Comparison of ENCODE assay signal across 10 mouse cellular contexts in the genomic region with DNA sequence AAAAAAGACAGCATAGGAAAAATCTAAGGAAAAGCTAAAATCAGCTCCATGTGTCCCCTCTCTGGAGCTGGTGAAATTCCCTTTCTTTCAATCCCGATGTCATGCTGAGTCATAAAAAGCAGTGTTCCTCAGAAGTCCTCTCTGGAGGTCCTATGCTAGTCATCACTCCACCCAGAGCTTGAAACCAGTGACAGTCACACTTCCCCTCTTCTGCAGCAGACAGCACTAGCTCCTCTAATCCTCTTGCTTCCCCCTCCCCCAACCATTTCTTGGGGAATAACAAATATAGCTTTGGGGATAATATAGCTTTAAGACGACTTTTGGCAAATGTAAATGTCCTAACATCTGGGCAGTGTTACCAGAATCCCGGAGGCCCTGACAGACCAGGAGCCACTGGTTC. TPM values are rescaled to one million over a fixed set of nuclear protein-coding genes. Genes with fewer than 3 reads are reported as not detected.
DNase-seq lines count a peak whose midpoint lies in the region; ATAC-seq and TF ChIP-seq lines count a peak whose summit lies in the region.
"Had no signal": no experiment of that assay in that cellular context is flagged by ENCODE, and none has a peak within 500 bp of the region (broad histone marks: within the 10 kb centered on the region; RNA-seq: fewer than 3 reads in every experiment).

Gene Srpx2 (plus strand): TSS at position 166 of the 400 bp plus-strand sequence.

- TF ChIP-seq CTCF in intestine, postnatal 0 days (IDR thresholded peaks at IDR 0.05; ENCODE audit: low read depth), result no peak
- no peak for TF ChIP-seq CTCF in C2C12 (IDR thresholded peaks at IDR 0.05; ENCODE audit: control insufficient read depth, insufficient read depth, insufficient read length)

- 29% methylated on average over 3 of the region's 3 CpGs for WGBS in intestine, embryonic 14.5 days
- WGBS in intestine, postnatal 0 days, result 35% methylated on average over 3 of the region's 3 CpGs

- peak within 1 kb of the TSS; percentile 31; the same call in 1 of the 2 replicates for H3K4me2 ChIP-seq in intestine, embryonic 14.5 days (ENCODE audit: low read length)
- no peak within 1 kb of the TSS; the same call in 1 of the 2 replicates for H3K4me2 ChIP-seq in intestine, postnatal 0 days (replicated peaks; ENCODE audit: low read depth)

- H3K27ac ChIP-seq in intestine, embryonic 14.5 days (ENCODE audit: low read depth), result no peak within 1 kb of the TSS; the same call in 1 of the 2 replicates
- H3K27ac ChIP-seq in intestine, postnatal 0 days (ENCODE audit: low read depth, low read length), result no peak within 1 kb of the TSS

- no peaks in the 10 kb centered on the region for H3K9me3 ChIP-seq in intestine, embryonic 14.5 days (ENCODE audit: control insufficient read depth, low read length)
- H3K9me3 ChIP-seq in intestine, postnatal 0 days (ENCODE audit: control insufficient read depth), result no peaks in the 10 kb centered on the region

- H3K36me3 ChIP-seq in intestine, embryonic 14.5 days (ENCODE audit: control insufficient read depth, insufficient read depth, low read length), result no peaks in the 10 kb centered on the region
- no peaks in the 10 kb centered on the region for H3K36me3 ChIP-seq in intestine, postnatal 0 days (ENCODE audit: control insufficient read depth, insufficient read depth)
- H3K36me3 ChIP-seq in C2C12 (ENCODE audit: control insufficient read depth, insufficient read depth), result no peaks in the 10 kb centered on the region

- no peak within 1 kb of the TSS for H3ac ChIP-seq in C2C12 (ENCODE audit: control insufficient read depth, insufficient read length, low read depth)

- H3K4me3 ChIP-seq in intestine, embryonic 14.5 days (ENCODE audit: low read depth, low read length), result peak within 1 kb of the TSS; percentile 4; the same call in 1 of the 2 replicates
- H3K4me3 ChIP-seq in intestine, postnatal 0 days (ENCODE audit: low read depth, low read length), result no peak within 1 kb of the TSS
- H3K4me3 ChIP-seq in C2C12 (ENCODE audit: insufficient read depth, poor library complexity, severe bottlenecking), result peak within 1 kb of the TSS; percentile 25

- no peaks in the 10 kb centered on the region for H3K4me1 ChIP-seq in intestine, embryonic 14.5 days (replicated peaks; ENCODE audit: control insufficient read depth, insufficient read depth, low read length)
- H3K4me1 ChIP-seq in intestine, postnatal 0 days (replicated peaks; ENCODE audit: control insufficient read depth, insufficient read depth, low read length), result no peaks in the 10 kb centered on the region

- DNase-seq in intestine, embryonic 14.5 days (ENCODE audit: low spot score), result no peak
- DNase-seq in 3T3-L1 (ENCODE audit: low read depth, low spot score) (peak; percentile 35), adipocyte (ENCODE audit: low spot score) (no peak)
- peak; percentile 12 to 19 for DNase-seq in heart, postnatal 10 days
- DNase-seq: cerebellum, postnatal 36 days; kidney, adult 8-10 months had no signal

- H3K27me3 ChIP-seq in intestine, embryonic 14.5 days (replicated peaks; ENCODE audit: control insufficient read depth, insufficient read depth, low read length), result no peaks in the 10 kb centered on the region
- H3K27me3 ChIP-seq in intestine, postnatal 0 days (replicated peaks; ENCODE audit: control insufficient read depth, insufficient read depth, low read length), result no peaks in the 10 kb centered on the region
- H3K27me3 ChIP-seq in C2C12 (ENCODE audit: control insufficient read depth, insufficient read depth, insufficient read length), result no peaks in the 10 kb centered on the region

- no peaks in the 10 kb centered on the region for H3K79me2 ChIP-seq in C2C12 (ENCODE audit: control insufficient read depth, insufficient read depth)

- intact Hi-C loops in heart, postnatal 10 days (cut with DNase I), result no loop called here

- ATAC-seq in intestine, embryonic 14.5 days (replicated peaks; ENCODE audit: low FRiP score, low TSS enrichment, low read depth), result no peak
- no peak for ATAC-seq in intestine, postnatal 0 days
- no peak for ATAC-seq in cerebellum, adult (ENCODE audit: insufficient number of reproducible peaks, low FRiP score, low TSS enrichment)

- no peaks in the 10 kb centered on the region for H3K79me3 ChIP-seq in C2C12 (ENCODE audit: low read depth)

- no peak within 1 kb of the TSS for H3K9ac ChIP-seq in intestine, embryonic 14.5 days (ENCODE audit: low read length)
- no peak within 1 kb of the TSS for H3K9ac ChIP-seq in intestine, postnatal 0 days (ENCODE audit: low read depth, low read length)

TF ChIP-seq in C2C12, 6 proteins besides CTCF, POLR2A, EP300 and RAD21:
- TF ChIP-seq USF1 (IDR thresholded peaks at IDR 0.05; ENCODE audit: low read depth), result no peak
- no peak for TF ChIP-seq MYOG (IDR thresholded peaks at IDR 0.05; ENCODE audit: control insufficient read depth, extremely low read depth, insufficient read length)
- TF ChIP-seq CEBPB (IDR thresholded peaks at IDR 0.05; ENCODE audit: low read depth), result no peak
- no peak for TF ChIP-seq MYOD1 (IDR thresholded peaks at IDR 0.05; ENCODE audit: control insufficient read depth, insufficient read length, low read depth)
- TF ChIP-seq FOSL1 (IDR thresholded peaks at IDR 0.05; ENCODE audit: insufficient read depth, low read length, poor library complexity, severe bottlenecking), result no peak
- no peak for TF ChIP-seq MAX (IDR thresholded peaks at IDR 0.05)

RNA-seq across cellular contexts. Expression of gene Srpx2, which starts in this region (rescaled TPM):
- 10.2 and 10.9 TPM in 2 replicates for polyA plus RNA-seq in intestine, embryonic 14.5 days (2014; fragmentation: Nextera tagmentation; extraction: Ambion mirVana)
- polyA plus RNA-seq in intestine, postnatal 0 days (2015; fragmentation: Nextera tagmentation; extraction: Ambion mirVana), result 4.5 and 5.1 TPM in 2 replicates
- 34.3 TPM for polyA plus RNA-seq in C2C12 (2012; fragmentation: generic; extraction: Trizol)
- total RNA-seq in heart, postnatal 10 days (2021), result 1 to 10 TPM; 7.5 to 8.4 TPM
- total RNA-seq: hematopoietic stem cell, adult 5-6 weeks had no signal

Comparison
In these comparisons a context has a peak if more than half of its experiments do, and no peak if none do; other contexts are left out.
1. DNase-seq: peak in 3T3-L1 (single experiment) and heart, postnatal 10 days (2 of 2); none in intestine, embryonic 14.5 days (single experiment) and adipocyte (single experiment).